Mouse (Mus musculus) cerebellum, adult 18-20 months (tissue): ENCODE data around the gene Gm20683.

Source experiments
- DNase-seq, 2 experiments: peaks; one replicate each; pipeline ENCODE4 v3.0.0; 2021

Gm20683 gene

GRCm38 (mm10) chr17:25841117-25841880, at the start of gene Gm20683:
Gene Gm20683 (minus strand): TSS chr17:25841763.
- DNase-seq: no peak

- DNase-seq: no peak
These were observed 47.3 kb upstream of the Gm20683 start for GRCm38 (mm10) chr17:25888837-25889236.

GRCm38 (mm10) chr17:25887467-25887866, 45.9 kb upstream of the Gm20683 start:
- no peak for DNase-seq

GRCm38 (mm10) chr17:25886806-25887205, 45.2 kb upstream of the Gm20683 start:
- no peak for DNase-seq

GRCm38 (mm10) chr17:25885636-25886035, 44.1 kb upstream of the Gm20683 start:
- peak in 1 of 2 experiments; percentile 58 for DNase-seq

- DNase-seq: no peak
These were observed 42.3 kb upstream of the Gm20683 start for GRCm38 (mm10) chr17:25883824-25884223.

- no peak for DNase-seq
These were observed 41.7 kb upstream of the Gm20683 start for GRCm38 (mm10) chr17:25883268-25883667.

GRCm38 (mm10) chr17:25882306-25882705, 40.7 kb upstream of the Gm20683 start:
- DNase-seq: no peak

- DNase-seq: no peak
These were observed 40.1 kb upstream of the Gm20683 start for GRCm38 (mm10) chr17:25881691-25882090.

- DNase-seq: no peak
These were observed 39.5 kb upstream of the Gm20683 start for GRCm38 (mm10) chr17:25880913-25881641.

- peak in 1 of 2 experiments; percentile 23 for DNase-seq
These were observed 38.8 kb upstream of the Gm20683 start, which contains the start of gene Wfikkn1 for GRCm38 (mm10) chr17:25880196-25880910. Gene Wfikkn1 (minus strand): TSS chr17:25880858.

- peak in 1 of 2 experiments; percentile 27 for DNase-seq
These were observed 38.2 kb upstream of the Gm20683 start for GRCm38 (mm10) chr17:25879750-25880149.

- peak in 1 of 2 experiments; percentile 42 for DNase-seq
These were observed 37.7 kb upstream of the Gm20683 start for GRCm38 (mm10) chr17:25879261-25879660.

GRCm38 (mm10) chr17:25878611-25879180, 37.1 kb upstream of the Gm20683 start:
- peak in 1 of 2 experiments; percentile 28 for DNase-seq

- peak; percentile 22 to 23 for DNase-seq
These were observed 36.4 kb upstream of the Gm20683 start for GRCm38 (mm10) chr17:25877741-25878610.

GRCm38 (mm10) chr17:25877025-25877424, 35.5 kb upstream of the Gm20683 start:
- no peak for DNase-seq

- peak in 1 of 2 experiments; percentile 15 for DNase-seq
These were observed 34.9 kb upstream of the Gm20683 start for GRCm38 (mm10) chr17:25876347-25876915.

- DNase-seq: peak; percentile 92 to 94
These were observed 33.9 kb upstream of the Gm20683 start for GRCm38 (mm10) chr17:25875171-25876136.

GRCm38 (mm10) chr17:25874721-25875170, 33.2 kb upstream of the Gm20683 start, which contains the start of gene Mettl26:
Gene Mettl26 (plus strand): TSS chr17:25875074.
- DNase-seq: peak; percentile 90 to 94

- no peak for DNase-seq
These were observed 32.7 kb upstream of the Gm20683 start for GRCm38 (mm10) chr17:25874148-25874720.
